Mouse (Mus musculus): ENCODE data around the gene Nacad. TPM values are rescaled to one million over a fixed set of nuclear protein-coding genes. Genes with fewer than 3 reads are reported as not detected.

Nacad gene
- total and polyA plus RNA-seq, 3 experiments: 0.13 to 0.34 TPM; not detected in 1

Other genes starting within 250 kb of the Nacad start
- gene Zmiz2, start 217.0 kb downstream of the Nacad start, total RNA-seq (2012; rRNA removed): 33.1 and 46.3 TPM in 2 replicates
- gene Zmiz2, start 217.0 kb downstream of the Nacad start, total RNA-seq (2014; rRNA removed): 8.5 and 10.6 TPM in 2 replicates
- gene Zmiz2, start 217.0 kb downstream of the Nacad start, polyA plus RNA-seq (2012; ENCODE audit: insufficient read length, low read depth): 197 and 238 TPM in 2 replicates
- 8,867 and 10,240 TPM in 2 replicates for gene Ppia, start 190.6 kb downstream of the Nacad start, total RNA-seq (2012; rRNA removed)
- 9,428 and 9,904 TPM in 2 replicates for gene Ppia, start 190.6 kb downstream of the Nacad start, total RNA-seq (2014; rRNA removed)
- 5,045 and 5,764 TPM in 2 replicates for gene Ppia, start 190.6 kb downstream of the Nacad start, polyA plus RNA-seq (2012; ENCODE audit: insufficient read length, low read depth)
- gene H2afv, start 161.6 kb downstream of the Nacad start, total RNA-seq (2012; rRNA removed): 51.4 and 73.2 TPM in 2 replicates
- 37.8 and 46.6 TPM in 2 replicates for gene H2afv, start 161.6 kb downstream of the Nacad start, total RNA-seq (2014; rRNA removed)
- 63.7 and 67.6 TPM in 2 replicates for gene H2afv, start 161.6 kb downstream of the Nacad start, polyA plus RNA-seq (2012; ENCODE audit: insufficient read length, low read depth)
- gene Purb, start 130.1 kb downstream of the Nacad start, total RNA-seq (2012; rRNA removed): 19.3 and 29.7 TPM in 2 replicates
- gene Purb, start 130.1 kb downstream of the Nacad start, total RNA-seq (2014; rRNA removed): 45.2 and 50.5 TPM in 2 replicates
- 35.0 and 42.4 TPM in 2 replicates for gene Purb, start 130.1 kb downstream of the Nacad start, polyA plus RNA-seq (2012; ENCODE audit: insufficient read length, low read depth)
- gene Myo1g, start 85.1 kb downstream of the Nacad start, total RNA-seq (2012; rRNA removed): 279 and 335 TPM in 2 replicates
- 265 and 268 TPM in 2 replicates for gene Myo1g, start 85.1 kb downstream of the Nacad start, total RNA-seq (2014; rRNA removed)
- gene Myo1g, start 85.1 kb downstream of the Nacad start, polyA plus RNA-seq (2012; ENCODE audit: insufficient read length, low read depth): 279 and 284 TPM in 2 replicates
- gene Ccm2, start 59.2 kb downstream of the Nacad start, total RNA-seq (2012; rRNA removed): 30.4 and 31.6 TPM in 2 replicates
- 32.7 and 32.9 TPM in 2 replicates for gene Ccm2, start 59.2 kb downstream of the Nacad start, total RNA-seq (2014; rRNA removed)
- 29.4 and 34.5 TPM in 2 replicates for gene Ccm2, start 59.2 kb downstream of the Nacad start, polyA plus RNA-seq (2012; ENCODE audit: insufficient read length, low read depth)
- 93.1 and 118 TPM in 2 replicates for gene Tbrg4, start 20.0 kb upstream of the Nacad start, total RNA-seq (2012; rRNA removed)
- gene Tbrg4, start 20.0 kb upstream of the Nacad start, total RNA-seq (2014; rRNA removed): 59.3 and 69.0 TPM in 2 replicates
- 170 and 191 TPM in 2 replicates for gene Tbrg4, start 20.0 kb upstream of the Nacad start, polyA plus RNA-seq (2012; ENCODE audit: insufficient read length, low read depth)
- gene Wap, start 32.6 kb upstream of the Nacad start, total RNA-seq (2012; rRNA removed): not detected in 2 replicates
- not detected in 2 replicates for gene Wap, start 32.6 kb upstream of the Nacad start, total RNA-seq (2014; rRNA removed)
- gene Wap, start 32.6 kb upstream of the Nacad start, polyA plus RNA-seq (2012; ENCODE audit: insufficient read length, low read depth): not detected in 2 replicates
- gene Ramp3, start 52.5 kb upstream of the Nacad start, total RNA-seq (2012; rRNA removed): 0.21 TPM in 1 of 2 replicates, not detected in the other
- gene Ramp3, start 52.5 kb upstream of the Nacad start, total RNA-seq (2014; rRNA removed): not detected in 2 replicates
- gene Ramp3, start 52.5 kb upstream of the Nacad start, polyA plus RNA-seq (2012; ENCODE audit: insufficient read length, low read depth): not detected in 2 replicates
- not detected in 2 replicates for gene Gm11983, start 231.6 kb upstream of the Nacad start, total RNA-seq (2012; rRNA removed)
- not detected in 2 replicates for gene Gm11983, start 231.6 kb upstream of the Nacad start, total RNA-seq (2014; rRNA removed)
- gene Gm11983, start 231.6 kb upstream of the Nacad start, polyA plus RNA-seq (2012; ENCODE audit: insufficient read length, low read depth): 0.38 TPM in 1 of 2 replicates, not detected in the other